Mouse (Mus musculus): ENCODE measurements around the gene Safb.
"Not testable (repeated sequence)": the region's sequence is repeated elsewhere in the genome, so short reads cannot be mapped to it uniquely, and the experiment has no call there.

The Safb gene

GRCm38 (mm10) chr17:56609452-56610171 lies 25.0 kb downstream of the Safb start, which contains the start of gene 2410015M20Rik:
Gene 2410015M20Rik, minus strand, starts transcription at chr17:56609771.
- in situ Hi-C loops (cut with MboI, MseI), result no loop called here

GRCm38 (mm10) chr17:56611323-56611722 lies 26.7 kb downstream of the Safb start:
- in situ Hi-C loops (cut with MboI, MseI), result no loop called here

GRCm38 (mm10) chr17:56611861-56612564 lies 27.4 kb downstream of the Safb start:
- in situ Hi-C loops (cut with MboI, MseI), result no loop called here

- in situ Hi-C loops (cut with MboI, MseI), result not testable (repeated sequence)
Measured at GRCm38 (mm10) chr17:56612565-56612939, 27.9 kb downstream of the Safb start.

- in situ Hi-C loops (cut with MboI, MseI), result no loop called here
Measured at GRCm38 (mm10) chr17:56613236-56613844, 28.7 kb downstream of the Safb start, which contains the start of gene Rpl36. Gene Rpl36, plus strand, starts transcription at chr17:56613416.

GRCm38 (mm10) chr17:56613893-56614292 lies 29.3 kb downstream of the Safb start:
- in situ Hi-C loops (cut with MboI, MseI), result not testable (repeated sequence)

GRCm38 (mm10) chr17:56614391-56615135 lies 29.9 kb downstream of the Safb start:
- in situ Hi-C loops (cut with MboI, MseI), result loop anchor here (5.0 kb wide), 1 partner anchor 53 kb away; no protein-coding TSS in a partner anchor

- in situ Hi-C loops (cut with MboI, MseI), result loop anchor here (5.0 kb wide), 1 partner anchor 52 kb away; no protein-coding TSS in a partner anchor
Measured at GRCm38 (mm10) chr17:56615136-56615784, 30.6 kb downstream of the Safb start.

- in situ Hi-C loops (cut with MboI, MseI), result loop anchor here (5.0 kb wide), 1 partner anchor 52 kb away; no protein-coding TSS in a partner anchor
Measured at GRCm38 (mm10) chr17:56615792-56616191, 31.2 kb downstream of the Safb start.

- in situ Hi-C loops (cut with MboI, MseI), result loop anchor here (5.0 kb wide), 1 partner anchor 51 kb away; no protein-coding TSS in a partner anchor
Measured at GRCm38 (mm10) chr17:56616725-56617124, 32.1 kb downstream of the Safb start.

GRCm38 (mm10) chr17:56617628-56618027 lies 33.0 kb downstream of the Safb start:
- in situ Hi-C loops (cut with MboI, MseI), result loop anchor here (5.0 kb wide), 1 partner anchor 50 kb away; no protein-coding TSS in a partner anchor

- in situ Hi-C loops (cut with MboI, MseI), result no loop called here
Measured at GRCm38 (mm10) chr17:56625495-56625894, 40.9 kb downstream of the Safb start.

GRCm38 (mm10) chr17:56626260-56626659 lies 41.6 kb downstream of the Safb start:
- in situ Hi-C loops (cut with MboI, MseI), result no loop called here

- in situ Hi-C loops (cut with MboI, MseI), result no loop called here
Measured at GRCm38 (mm10) chr17:56626754-56627470, 42.3 kb downstream of the Safb start, which contains the start of gene Lonp1. Gene Lonp1, minus strand, starts transcription at chr17:56626887.

GRCm38 (mm10) chr17:56627530-56628277 lies 43.1 kb downstream of the Safb start, which contains the start of gene Catsperd:
Gene Catsperd, plus strand, starts transcription at chr17:56628143.
- in situ Hi-C loops (cut with MboI, MseI), result no loop called here

- in situ Hi-C loops (cut with MboI, MseI), result not testable (repeated sequence)
Measured at GRCm38 (mm10) chr17:56629800-56630781, 45.5 kb downstream of the Safb start.

GRCm38 (mm10) chr17:56631807-56632206 lies 47.2 kb downstream of the Safb start:
- in situ Hi-C loops (cut with MboI, MseI), result no loop called here

GRCm38 (mm10) chr17:56634023-56634422 lies 49.4 kb downstream of the Safb start:
- in situ Hi-C loops (cut with MboI, MseI), result no loop called here
